Mouse (Mus musculus): Measurements from ENCODE around the gene Akap2. TPM values are rescaled to one million over a fixed set of nuclear protein-coding genes. Genes with fewer than 3 reads are reported as not detected.

The Akap2 gene
- polyA plus RNA-seq, 1 experiment = 348 TPM

- 70% methylated on average over 8 of the region's 8 CpGs for WGBS
- DNase-seq = no peak
- Histone ChIP-seq H3K4me1 (ENCODE audit: control insufficient read depth, insufficient read depth, low read length) (no peaks in the 10 kb centered on the region), H3K4me3 (replicated peaks; ENCODE audit: extremely low read depth, low read depth, low read length) (no peak overlapping the region)
- TF ChIP-seq POLR2A (IDR thresholded peaks at IDR 0.05; ENCODE audit: borderline replicate concordance, extremely low read depth, low read depth, low read length) (no peak), CTCF (IDR thresholded peaks at IDR 0.05; ENCODE audit: insufficient read depth, low read length) (no peak)
These were observed 21.5 kb downstream of the Akap2 start for GRCm38 (mm10) chr4:57738856-57739552.

GRCm38 (mm10) chr4:57743325-57743929 lies 26.0 kb downstream of the Akap2 start:
- Histone ChIP-seq H3K4me3 (replicated peaks; ENCODE audit: extremely low read depth, low read depth, low read length) (no peak overlapping the region), H3K4me1 (ENCODE audit: control insufficient read depth, insufficient read depth, low read length) (no peaks in the 10 kb centered on the region)
- TF ChIP-seq POLR2A (IDR thresholded peaks at IDR 0.05; ENCODE audit: borderline replicate concordance, extremely low read depth, low read depth, low read length) = no peak
- TF ChIP-seq CTCF (IDR thresholded peaks at IDR 0.05; ENCODE audit: insufficient read depth, low read length) = no peak
- no peak for DNase-seq
- WGBS = 32% methylated on average over 11 of the region's 11 CpGs

GRCm38 (mm10) chr4:57750651-57751050 lies 33.2 kb downstream of the Akap2 start:
- Histone ChIP-seq H3K4me1 (ENCODE audit: control insufficient read depth, insufficient read depth, low read length) (peaks cover 9% of the 10 kb centered on the region; the same call in 1 of the 2 replicates), H3K4me3 (replicated peaks; ENCODE audit: extremely low read depth, low read depth, low read length) (no peak overlapping the region)
- TF ChIP-seq POLR2A (IDR thresholded peaks at IDR 0.05; ENCODE audit: borderline replicate concordance, extremely low read depth, low read depth, low read length) (no peak), CTCF (IDR thresholded peaks at IDR 0.05; ENCODE audit: insufficient read depth, low read length) (no peak)
- DNase-seq = no peak
- WGBS = 39% methylated on average over 4 of the region's 4 CpGs

GRCm38 (mm10) chr4:57751054-57751453 lies 33.6 kb downstream of the Akap2 start:
- H3K4me3 ChIP-seq (replicated peaks; ENCODE audit: extremely low read depth, low read depth, low read length) = no peak overlapping the region
- DNase-seq = no peak
- TF ChIP-seq CTCF (IDR thresholded peaks at IDR 0.05; ENCODE audit: insufficient read depth, low read length) (no peak), POLR2A (IDR thresholded peaks at IDR 0.05; ENCODE audit: borderline replicate concordance, extremely low read depth, low read depth, low read length) (no peak)
- 49% methylated on average over 4 of the region's 4 CpGs for WGBS
- peaks cover 9% of the 10 kb centered on the region; the same call in 1 of the 2 replicates for H3K4me1 ChIP-seq (ENCODE audit: control insufficient read depth, insufficient read depth, low read length)

DNA sequence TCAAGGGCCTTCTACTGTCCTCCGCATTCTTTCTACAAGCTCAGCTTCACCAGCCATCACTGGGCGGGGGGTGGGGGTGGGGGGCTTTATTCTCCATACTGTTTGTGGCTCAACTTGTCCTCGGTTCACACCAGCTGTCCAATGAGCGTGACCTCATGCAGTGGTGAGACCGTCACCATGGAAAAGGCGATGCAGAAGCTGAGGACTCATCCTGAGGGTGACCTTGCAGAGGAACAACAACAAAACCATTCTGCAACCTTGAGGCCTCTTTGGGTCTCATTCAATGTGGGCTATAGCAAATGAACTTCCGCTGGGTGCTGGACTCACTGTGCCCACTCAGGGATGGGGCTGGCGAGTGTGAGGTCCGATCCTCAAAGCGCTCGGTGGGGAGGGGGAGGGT lies 34.1 kb downstream of the Akap2 start:
- Histone ChIP-seq H3K4me1 (ENCODE audit: control insufficient read depth, insufficient read depth, low read length) (peaks cover 9% of the 10 kb centered on the region; the same call in 1 of the 2 replicates), H3K4me3 (replicated peaks; ENCODE audit: extremely low read depth, low read depth, low read length) (no peak overlapping the region)
- no peak for TF ChIP-seq POLR2A (IDR thresholded peaks at IDR 0.05; ENCODE audit: borderline replicate concordance, extremely low read depth, low read depth, low read length)
- no peak for TF ChIP-seq CTCF (IDR thresholded peaks at IDR 0.05; ENCODE audit: insufficient read depth, low read length)
- DNase-seq = no peak
- WGBS = 93% methylated on average over 11 of the region's 11 CpGs

GRCm38 (mm10) chr4:57755085-57755484 lies 37.6 kb downstream of the Akap2 start:
- no peak for TF ChIP-seq CTCF (IDR thresholded peaks at IDR 0.05; ENCODE audit: insufficient read depth, low read length)
- no peak for TF ChIP-seq POLR2A (IDR thresholded peaks at IDR 0.05; ENCODE audit: borderline replicate concordance, extremely low read depth, low read depth, low read length)
- 86% methylated on average over 11 of the region's 11 CpGs for WGBS

GRCm38 (mm10) chr4:57757997-57758396 lies 40.5 kb downstream of the Akap2 start:
- 65% methylated on average over 11 of the region's 11 CpGs for WGBS
- Histone ChIP-seq H3K4me3 (replicated peaks; ENCODE audit: extremely low read depth, low read depth, low read length) (no peak overlapping the region), H3K4me1 (ENCODE audit: control insufficient read depth, insufficient read depth, low read length) (no peaks in the 10 kb centered on the region)
- DNase-seq = no peak
- TF ChIP-seq CTCF (IDR thresholded peaks at IDR 0.05; ENCODE audit: insufficient read depth, low read length) = no peak
- no peak for TF ChIP-seq POLR2A (IDR thresholded peaks at IDR 0.05; ENCODE audit: borderline replicate concordance, extremely low read depth, low read depth, low read length)

More at GRCm38 (mm10) chr4:57755085-57755484, 37.6 kb downstream of the Akap2 start:
- no peak for DNase-seq
- Histone ChIP-seq H3K4me3 (replicated peaks; ENCODE audit: extremely low read depth, low read depth, low read length) (no peak overlapping the region), H3K4me1 (ENCODE audit: control insufficient read depth, insufficient read depth, low read length) (peaks cover 9% of the 10 kb centered on the region; the same call in 1 of the 2 replicates)

DNA sequence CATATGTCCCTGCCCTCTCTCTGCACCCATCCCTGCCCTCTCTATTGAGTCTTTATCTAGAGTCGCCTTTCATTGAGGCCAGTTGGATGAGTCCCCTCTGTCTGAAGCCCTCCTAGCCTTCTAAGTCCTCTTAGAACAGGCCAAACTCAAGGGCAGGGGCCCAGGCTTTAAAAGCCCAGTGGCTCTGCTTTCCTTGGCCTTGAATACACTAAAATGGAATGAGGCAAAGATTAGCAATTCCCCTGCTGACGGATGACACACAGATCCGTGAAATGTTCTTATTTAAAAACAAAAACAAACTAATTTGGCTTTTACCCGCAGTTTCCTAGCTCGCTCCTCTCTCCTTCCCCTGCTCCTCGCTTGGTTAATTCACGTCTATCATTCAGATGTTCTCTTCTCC lies 45.0 kb downstream of the Akap2 start:
- TF ChIP-seq CTCF (IDR thresholded peaks at IDR 0.05; ENCODE audit: insufficient read depth, low read length) (no peak), POLR2A (IDR thresholded peaks at IDR 0.05; ENCODE audit: borderline replicate concordance, extremely low read depth, low read depth, low read length) (no peak)
- Histone ChIP-seq H3K4me3 (replicated peaks; ENCODE audit: extremely low read depth, low read depth, low read length) (no peak overlapping the region), H3K4me1 (ENCODE audit: control insufficient read depth, insufficient read depth, low read length) (no peaks in the 10 kb centered on the region)
- no peak for DNase-seq
- 59% methylated on average over 7 of the region's 7 CpGs for WGBS

- no peak for TF ChIP-seq CTCF (IDR thresholded peaks at IDR 0.05; ENCODE audit: insufficient read depth, low read length)
- TF ChIP-seq POLR2A (IDR thresholded peaks at IDR 0.05; ENCODE audit: borderline replicate concordance, extremely low read depth, low read depth, low read length) = no peak
- Histone ChIP-seq H3K4me1 (ENCODE audit: control insufficient read depth, insufficient read depth, low read length) (no peaks in the 10 kb centered on the region), H3K4me3 (replicated peaks; ENCODE audit: extremely low read depth, low read depth, low read length) (no peak overlapping the region)
- no peak for DNase-seq
- 50% methylated on average over 1 of the region's 1 CpGs for WGBS
These were observed 46.9 kb downstream of the Akap2 start for GRCm38 (mm10) chr4:57764392-57764791.

DNA sequence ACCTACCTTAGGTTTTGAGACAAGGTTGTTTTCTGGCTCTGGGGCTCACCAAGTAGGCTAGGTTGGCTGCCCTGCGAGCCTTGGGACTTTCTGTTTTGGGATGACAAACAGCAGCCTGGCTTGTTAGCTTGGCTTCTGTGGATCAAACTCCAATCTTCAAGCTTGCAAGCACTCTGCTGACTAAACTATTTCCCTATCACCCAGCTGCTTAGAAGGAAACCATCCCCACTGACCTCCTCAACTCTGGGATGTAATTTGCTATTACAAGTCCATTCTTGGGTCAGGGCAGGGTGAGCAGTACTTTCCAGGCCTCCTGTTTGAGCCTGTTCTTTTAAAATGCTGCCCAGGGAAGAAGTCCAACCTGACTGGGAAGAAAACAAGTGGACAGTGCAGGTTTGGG lies 47.5 kb downstream of the Akap2 start:
- Histone ChIP-seq H3K4me1 (ENCODE audit: control insufficient read depth, insufficient read depth, low read length) (no peaks in the 10 kb centered on the region), H3K4me3 (replicated peaks; ENCODE audit: extremely low read depth, low read depth, low read length) (no peak overlapping the region)
- 64% methylated on average over 1 of the region's 1 CpGs for WGBS
- TF ChIP-seq CTCF (IDR thresholded peaks at IDR 0.05; ENCODE audit: insufficient read depth, low read length) (no peak), POLR2A (IDR thresholded peaks at IDR 0.05; ENCODE audit: borderline replicate concordance, extremely low read depth, low read depth, low read length) (no peak)
- no peak for DNase-seq
